Comparison of ENCODE assay signal across 16 mouse cellular contexts in genomic region chrX:110810001-110810578, GRCm38 (mm10). TPM values are rescaled to one million over a fixed set of nuclear protein-coding genes. Genes with fewer than 3 reads are reported as not detected.
DNase-seq lines count a peak whose midpoint lies in the region; ATAC-seq and TF ChIP-seq lines count a peak whose summit lies in the region.
"Had no signal": no experiment of that assay in that cellular context is flagged by ENCODE, and none has a peak within 500 bp of the region (broad histone marks: within the 10 kb centered on the region; RNA-seq: fewer than 3 reads in every experiment).

No protein-coding gene starts in this region.

- no peak for ATAC-seq in forebrain, embryonic 14.5 days
- no peak for ATAC-seq in hindbrain, embryonic 15.5 days (ENCODE audit: low FRiP score, low read depth)
- no peak for ATAC-seq in midbrain, embryonic 16.5 days
- ATAC-seq in megakaryocyte progenitor cell, adult 5-6 weeks (replicated peaks; ENCODE audit: poor library complexity) = no peak
- no peak for ATAC-seq in liver, embryonic 11.5 days (replicated peaks; ENCODE audit: low FRiP score)
- ATAC-seq: Patski had no signal

- H3K27ac ChIP-seq in forebrain, embryonic 14.5 days (ENCODE audit: low read depth, low read length) = peak overlapping the region; percentile 66; the same call in 1 of the 2 replicates
- peak overlapping the region; percentile 75 for H3K27ac ChIP-seq in hindbrain, embryonic 15.5 days (replicated peaks)
- H3K27ac ChIP-seq in midbrain, embryonic 16.5 days (ENCODE audit: low read length) = peak overlapping the region; percentile 81
- no peak overlapping the region for H3K27ac ChIP-seq in liver, embryonic 11.5 days (ENCODE audit: low read depth, low read length)
- H3K27ac ChIP-seq: embryonic facial prominence, embryonic 15.5 days; heart, embryonic 15.5 days; limb, embryonic 10.5 days; liver, embryonic 14.5 days had no signal

- H3K27me3 ChIP-seq in forebrain, embryonic 14.5 days (replicated peaks; ENCODE audit: control insufficient read depth, insufficient read depth, low read length) = no peaks in the 10 kb centered on the region
- H3K27me3 ChIP-seq in hindbrain, embryonic 15.5 days = no peaks in the 10 kb centered on the region
- H3K27me3 ChIP-seq in midbrain, embryonic 16.5 days (ENCODE audit: control insufficient read depth, insufficient read depth, low read depth, low read length) = no peaks in the 10 kb centered on the region
- H3K27me3 ChIP-seq in liver, embryonic 11.5 days (replicated peaks; ENCODE audit: control insufficient read depth, insufficient read depth, low read length) = peaks cover 14% of the 10 kb centered on the region

- no peak overlapping the region for H3K4me3 ChIP-seq in forebrain, embryonic 14.5 days (ENCODE audit: low read depth, low read length)
- H3K4me3 ChIP-seq in hindbrain, embryonic 15.5 days = no peak overlapping the region
- H3K4me3 ChIP-seq in midbrain, embryonic 16.5 days (ENCODE audit: low read depth, low read length) = peak overlapping the region; percentile 8; the same call in 1 of the 2 replicates
- no peak overlapping the region for H3K4me3 ChIP-seq in liver, embryonic 11.5 days (ENCODE audit: low read depth, low read length)
- H3K4me3 ChIP-seq: embryonic facial prominence, embryonic 15.5 days; heart, embryonic 15.5 days; limb, embryonic 10.5 days had no signal

- no peaks in the 10 kb centered on the region for H3K36me3 ChIP-seq in forebrain, embryonic 14.5 days (ENCODE audit: control insufficient read depth, insufficient read depth, low read length)
- no peaks in the 10 kb centered on the region for H3K36me3 ChIP-seq in hindbrain, embryonic 15.5 days
- no peaks in the 10 kb centered on the region for H3K36me3 ChIP-seq in midbrain, embryonic 16.5 days (ENCODE audit: control insufficient read depth, insufficient read depth, low read length)
- no peaks in the 10 kb centered on the region for H3K36me3 ChIP-seq in liver, embryonic 11.5 days (ENCODE audit: control insufficient read depth, insufficient read depth, low read length)
- H3K36me3 ChIP-seq: embryonic facial prominence, embryonic 15.5 days; heart, embryonic 15.5 days; limb, embryonic 10.5 days had no signal

- WGBS in forebrain, embryonic 14.5 days = 27% methylated on average over 4 of the region's 4 CpGs
- WGBS in hindbrain, embryonic 15.5 days = 34% methylated on average over 4 of the region's 4 CpGs
- 22% methylated on average over 4 of the region's 4 CpGs for WGBS in midbrain, embryonic 16.5 days
- 46% methylated on average over 4 of the region's 4 CpGs for WGBS in liver, embryonic 11.5 days

- H3K4me1 ChIP-seq in forebrain, embryonic 14.5 days (ENCODE audit: control insufficient read depth, insufficient read depth, low read length) = no peaks in the 10 kb centered on the region
- H3K4me1 ChIP-seq in hindbrain, embryonic 15.5 days (replicated peaks) = 0 out of 2 replicates have a peak, but pooled peaks cover 3% of the 10 kb centered on the region
- no peaks in the 10 kb centered on the region for H3K4me1 ChIP-seq in midbrain, embryonic 16.5 days (ENCODE audit: control insufficient read depth, insufficient read depth, low read length)
- H3K4me1 ChIP-seq in liver, embryonic 11.5 days (replicated peaks; ENCODE audit: control insufficient read depth, insufficient read depth, low read length) = no peaks in the 10 kb centered on the region
- H3K4me1 ChIP-seq: embryonic facial prominence, embryonic 15.5 days; heart, embryonic 15.5 days; limb, embryonic 10.5 days had no signal

- no peaks in the 10 kb centered on the region for H3K9me3 ChIP-seq in forebrain, embryonic 14.5 days (replicated peaks; ENCODE audit: control insufficient read depth, low read length)
- no peaks in the 10 kb centered on the region for H3K9me3 ChIP-seq in hindbrain, embryonic 15.5 days
- H3K9me3 ChIP-seq in midbrain, embryonic 16.5 days (replicated peaks; ENCODE audit: control insufficient read depth, low read length, poor library complexity, severe bottlenecking) = no peaks in the 10 kb centered on the region
- H3K9me3 ChIP-seq in liver, embryonic 11.5 days (ENCODE audit: control insufficient read depth, low read length) = no peaks in the 10 kb centered on the region
- H3K9me3 ChIP-seq: embryonic facial prominence, embryonic 15.5 days; heart, embryonic 15.5 days; limb, embryonic 10.5 days had no signal

- H3K4me2 ChIP-seq in forebrain, embryonic 14.5 days (ENCODE audit: low read length) = peak overlapping the region; percentile 52
- H3K4me2 ChIP-seq in hindbrain, embryonic 15.5 days = peak overlapping the region; percentile 57
- H3K4me2 ChIP-seq in midbrain, embryonic 16.5 days (ENCODE audit: low read length) = peak overlapping the region; percentile 50
- no peak overlapping the region for H3K4me2 ChIP-seq in liver, embryonic 11.5 days
- H3K4me2 ChIP-seq: embryonic facial prominence, embryonic 15.5 days; heart, embryonic 15.5 days had no signal

- TF ChIP-seq POLR2A in brain, embryonic 14.5 days (IDR thresholded peaks at IDR 0.05; ENCODE audit: borderline replicate concordance, extremely low read depth, insufficient read depth, insufficient read length, poor library complexity, severe bottlenecking) = no peak

- H3K9ac ChIP-seq in forebrain, embryonic 14.5 days (ENCODE audit: low read length) = no peak overlapping the region
- H3K9ac ChIP-seq in hindbrain, embryonic 15.5 days = no peak overlapping the region
- no peak overlapping the region for H3K9ac ChIP-seq in midbrain, embryonic 16.5 days (ENCODE audit: low read depth, low read length)
- H3K9ac ChIP-seq in liver, embryonic 11.5 days (ENCODE audit: low read depth, low read length) = no peak overlapping the region
- H3K9ac ChIP-seq: embryonic facial prominence, embryonic 15.5 days; heart, embryonic 15.5 days; liver, embryonic 14.5 days had no signal

- TF ChIP-seq CTCF in brain, embryonic 14.5 days (IDR thresholded peaks at IDR 0.05; ENCODE audit: borderline replicate concordance, extremely low read depth, insufficient read depth, insufficient read length) = no peak

- peak; percentile 63 for DNase-seq in brain, embryonic 14.5 days (ENCODE audit: low read depth)
- DNase-seq in forebrain, embryonic 14.5 days (ENCODE audit: low spot score) = no peak
- no peak for DNase-seq in adrenal gland, postnatal 14 days
- DNase-seq in liver, embryonic 11.5 days (ENCODE audit: low spot score) = no peak
- DNase-seq: B cell, adult 2 months; kidney, adult 9 months; lung, postnatal 10 days had no signal

RNA-seq across cellular contexts. Expression of gene Pou3f4, which starts 4.0 kb away (rescaled TPM):
- polyA plus RNA-seq in brain, embryonic 14.5 days (2012; rRNA removed) = 45.6 and 48.0 TPM in 2 replicates
- polyA plus RNA-seq in forebrain, embryonic 14.5 days (2014; fragmentation: Nextera tagmentation; extraction: Ambion mirVana) = 16.3 and 18.2 TPM in 2 replicates
- 7.7 and 14.6 TPM in 2 replicates for polyA plus RNA-seq in hindbrain, embryonic 15.5 days (2015; fragmentation: Nextera tagmentation; extraction: Ambion mirVana)
- 18.3 and 18.7 TPM in 2 replicates for polyA plus RNA-seq in midbrain, embryonic 16.5 days (2015; fragmentation: Nextera tagmentation; extraction: Ambion mirVana)
- total RNA-seq in megakaryocyte progenitor cell, adult 5-6 weeks (2015) = not detected in 2 replicates
- not detected in 2 replicates for total RNA-seq in megakaryocyte progenitor cell, adult 5-6 weeks (2017)
- total RNA-seq in adrenal gland, postnatal 14 days (2021) = not detected in 2 replicates
- 0.10 TPM in 1 of 2 replicates, not detected in the other for polyA plus RNA-seq in liver, embryonic 11.5 days (2014; fragmentation: Nextera tagmentation; extraction: Ambion mirVana)
- polyA plus RNA-seq: heart, embryonic 15.5 days; liver, embryonic 14.5 days; Patski; spleen, adult 2 months had no signal
